Mouse (Mus musculus) heart, postnatal 4 days (tissue): ENCODE data around the gene Snd1. TPM values are rescaled to one million over a fixed set of nuclear protein-coding genes. Genes with fewer than 3 reads are reported as not detected.

Experiments
- DNase-seq: peaks from one replicate; pipeline ENCODE4 v3.0.0; 2021
- total RNA-seq, 2 experiments: library from RNA; stranded (reverse); gene quantifications; 2 replicates each; pipeline ENCODE4 v1.2.3; 2021

Snd1 gene
- total RNA-seq, 2 experiments from 2014 or later = 118 to 128 TPM

DNA sequence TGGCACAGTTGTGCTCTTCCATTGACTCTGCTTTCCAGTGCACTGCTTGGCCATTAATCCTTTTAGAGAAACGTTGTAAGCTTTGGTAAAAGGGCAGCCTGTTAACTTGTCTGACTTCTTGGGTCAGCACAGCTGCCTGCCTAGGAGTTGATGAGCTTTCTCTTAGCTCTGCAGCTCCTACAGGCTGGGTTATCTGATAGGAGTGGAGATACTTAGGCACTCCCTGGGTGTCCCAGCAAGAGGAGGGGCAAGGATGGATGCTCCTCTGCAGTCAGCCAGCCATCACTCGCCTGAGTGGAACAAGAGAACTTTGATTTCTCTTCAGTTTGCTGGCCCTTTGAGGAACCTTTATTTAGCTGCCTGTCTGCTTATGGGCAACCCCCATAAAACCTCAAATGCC lies 235.1 kb downstream of the Snd1 start:
- DNase-seq = no peak

DNA sequence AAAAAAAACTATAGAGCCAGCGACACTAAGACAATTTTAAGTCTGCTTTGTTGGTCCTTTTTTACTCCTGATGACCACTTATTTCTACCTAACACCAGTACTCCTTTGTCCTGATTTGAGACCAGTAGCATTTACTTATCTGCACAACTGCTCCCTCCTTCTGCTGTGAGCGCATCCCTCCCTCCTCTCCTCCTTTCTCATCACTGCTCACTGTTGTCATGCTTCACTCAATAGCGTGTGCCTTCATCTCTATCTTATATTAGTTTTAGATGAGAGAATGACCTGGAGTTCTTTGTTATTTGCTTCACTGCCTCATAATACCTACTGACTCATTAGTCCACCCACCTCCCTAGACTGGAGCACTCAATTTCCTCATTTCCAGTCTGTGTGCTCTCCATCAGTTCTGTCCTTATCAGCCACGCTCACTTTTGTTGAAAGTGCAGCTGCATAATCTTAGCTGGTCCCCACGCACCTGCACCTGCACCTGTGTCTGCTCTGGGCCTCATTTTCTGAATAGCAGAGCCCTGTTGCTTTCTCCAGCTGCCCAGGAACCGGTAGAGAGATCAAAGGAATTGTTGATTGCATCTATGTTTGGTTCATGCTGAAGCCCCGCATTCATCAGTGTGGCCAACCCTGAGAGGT lies 242.4 kb downstream of the Snd1 start:
- no peak for DNase-seq

DNA sequence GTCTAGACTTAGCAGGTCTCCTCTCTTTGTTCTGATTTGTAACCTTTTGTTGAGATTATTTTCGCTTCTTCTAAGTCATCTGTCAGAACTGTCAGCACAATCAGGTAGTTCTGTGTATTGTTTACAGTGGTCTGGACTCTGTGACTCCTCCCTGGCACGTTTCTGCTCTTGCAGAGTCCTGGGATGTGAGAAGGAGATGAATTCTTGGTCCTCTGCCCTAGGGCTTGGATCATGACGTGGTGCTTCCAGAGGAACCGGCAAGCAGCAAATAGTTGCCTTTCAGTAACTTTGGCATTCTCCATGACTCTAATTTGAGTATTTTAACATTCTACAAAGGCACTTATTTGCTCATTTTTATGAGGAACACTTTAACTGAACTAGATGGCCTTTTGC lies 242.9 kb downstream of the Snd1 start:
- peak; percentile 12 for DNase-seq

DNA sequence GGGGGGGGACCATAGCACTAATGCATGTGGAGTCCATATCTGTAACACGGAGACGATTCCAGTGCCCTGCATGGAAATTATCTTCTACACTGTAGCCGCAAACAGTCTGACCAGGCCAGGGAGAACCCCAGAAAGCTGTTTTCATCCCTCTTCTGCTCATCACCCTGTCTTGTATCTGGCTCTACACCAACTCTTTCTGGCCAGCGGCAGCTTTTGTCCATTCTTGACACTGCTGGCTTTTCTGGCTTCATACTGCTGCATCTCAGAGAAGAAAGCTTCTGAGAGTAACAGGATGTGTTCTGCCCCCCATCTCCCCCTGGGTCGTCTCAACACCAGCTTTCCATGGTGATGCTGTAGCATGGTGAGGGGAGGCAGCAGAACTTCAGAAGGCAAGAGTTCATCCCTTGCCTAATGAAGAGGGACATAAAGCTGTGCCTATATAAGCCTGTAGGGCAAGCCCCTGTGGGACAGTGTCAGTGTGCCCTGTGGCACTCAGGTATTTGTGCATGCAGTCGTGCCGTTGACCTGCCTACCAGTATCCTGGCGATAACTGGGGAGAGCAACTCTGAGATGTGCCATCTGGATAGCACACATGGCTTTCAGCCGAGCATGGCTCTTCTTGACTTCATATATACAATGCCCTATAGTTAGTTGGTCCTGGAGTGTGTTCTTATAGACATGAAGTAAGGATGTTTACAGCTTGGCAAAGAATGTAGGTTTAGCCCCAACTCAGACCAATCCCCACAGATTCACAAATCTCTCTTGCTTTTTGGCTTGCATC lies 245.6 kb downstream of the Snd1 start:
- DNase-seq = no peak

DNA sequence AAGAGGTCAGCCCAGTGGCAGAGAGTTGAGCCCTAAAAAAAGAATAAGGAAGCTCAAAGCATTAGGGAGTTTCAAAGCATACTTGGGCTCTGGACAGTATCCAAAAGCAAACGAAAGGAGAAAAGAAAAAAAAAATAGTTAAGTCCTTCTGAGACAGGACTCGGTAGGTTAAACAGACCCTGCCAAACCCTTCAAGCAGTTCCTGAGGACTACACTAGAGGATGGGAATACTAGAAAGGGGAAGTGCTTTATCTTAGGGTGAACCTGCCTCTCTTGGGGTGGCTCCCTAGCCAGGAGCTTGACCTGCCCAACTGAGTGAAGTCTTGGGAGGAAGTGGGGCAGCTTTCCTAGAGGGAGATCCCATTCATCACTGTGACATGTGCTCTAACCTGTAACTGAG lies 248.1 kb downstream of the Snd1 start:
- DNase-seq = no peak

DNA sequence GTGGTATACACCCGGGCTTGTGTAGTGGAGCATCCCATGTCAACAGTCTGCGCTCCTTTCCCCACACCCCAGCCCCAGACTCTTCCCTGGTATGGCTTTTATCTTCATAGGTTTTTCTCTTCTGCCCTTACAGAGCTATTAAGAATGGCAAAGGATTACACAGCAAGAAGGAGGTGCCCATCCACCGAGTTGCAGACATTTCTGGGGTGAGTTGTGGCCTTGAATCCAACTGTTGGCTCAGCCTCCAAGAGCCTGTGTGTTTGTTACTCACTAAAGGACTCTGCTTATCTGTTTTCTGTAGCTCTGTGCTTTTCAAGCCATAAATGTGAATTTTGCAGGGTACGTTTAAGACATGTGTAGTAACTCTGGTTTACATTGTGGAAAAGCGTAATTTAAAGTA lies 249.8 kb downstream of the Snd1 start:
- no peak for DNase-seq

DNA sequence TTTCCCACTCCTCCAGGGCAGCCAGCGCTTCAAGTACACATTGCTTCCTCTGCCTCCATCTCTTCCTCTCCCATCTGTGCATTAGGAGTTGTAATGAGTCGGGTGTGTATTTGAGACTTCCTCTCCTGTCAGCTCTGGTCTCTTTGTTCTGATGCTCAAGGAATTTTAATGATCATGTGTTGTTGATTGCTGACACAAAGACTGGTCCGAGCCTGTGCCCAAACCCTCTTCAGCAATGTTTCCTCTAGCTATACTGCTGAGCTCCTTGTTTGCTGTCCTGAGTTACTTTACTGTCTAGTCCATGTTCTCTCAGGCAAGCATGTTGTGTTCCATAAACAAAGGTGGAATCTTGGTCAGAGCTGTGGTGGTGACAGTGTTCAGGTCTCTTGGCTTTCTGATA lies 254.3 kb downstream of the Snd1 start:
- no peak for DNase-seq

DNA sequence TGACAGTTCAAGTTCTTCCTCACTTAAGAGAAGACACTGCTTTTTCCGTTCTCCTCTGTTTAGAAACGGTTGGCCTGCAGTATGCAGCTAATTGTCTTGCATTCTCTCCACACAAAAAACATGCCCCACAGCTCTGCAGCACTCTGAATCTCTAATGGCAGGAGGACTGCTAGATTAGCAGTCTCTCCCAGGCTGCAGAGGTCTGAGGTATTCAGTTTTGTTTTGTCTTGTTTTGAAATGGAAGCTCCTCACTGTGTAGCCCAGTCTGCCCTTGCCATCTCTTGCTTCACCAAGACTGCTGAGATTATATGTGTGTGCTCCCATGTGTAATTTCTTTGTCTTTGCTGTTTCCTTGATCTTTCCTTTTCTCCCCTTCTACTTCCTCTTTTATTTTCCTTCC lies 254.7 kb downstream of the Snd1 start:
- no peak for DNase-seq

DNA sequence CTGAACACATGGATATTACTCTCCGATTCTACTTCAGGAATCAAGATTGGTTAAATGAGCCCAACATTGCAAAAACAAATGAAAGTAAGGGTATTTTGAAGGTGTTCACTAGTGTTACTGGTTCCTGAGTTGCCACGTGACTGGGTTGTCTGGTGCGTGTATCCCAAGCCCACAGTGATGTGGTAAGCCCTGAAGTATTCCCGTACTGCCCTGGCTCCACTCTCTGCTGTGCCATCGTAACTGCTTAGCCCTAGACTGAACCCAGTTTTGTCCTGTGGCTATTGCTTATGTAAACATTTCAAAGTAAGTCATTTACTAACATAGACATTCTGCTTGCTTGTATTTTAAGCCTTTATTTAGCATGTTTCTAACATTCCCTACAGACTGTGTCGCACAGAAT lies 256.3 kb downstream of the Snd1 start:
- no peak for DNase-seq

DNA sequence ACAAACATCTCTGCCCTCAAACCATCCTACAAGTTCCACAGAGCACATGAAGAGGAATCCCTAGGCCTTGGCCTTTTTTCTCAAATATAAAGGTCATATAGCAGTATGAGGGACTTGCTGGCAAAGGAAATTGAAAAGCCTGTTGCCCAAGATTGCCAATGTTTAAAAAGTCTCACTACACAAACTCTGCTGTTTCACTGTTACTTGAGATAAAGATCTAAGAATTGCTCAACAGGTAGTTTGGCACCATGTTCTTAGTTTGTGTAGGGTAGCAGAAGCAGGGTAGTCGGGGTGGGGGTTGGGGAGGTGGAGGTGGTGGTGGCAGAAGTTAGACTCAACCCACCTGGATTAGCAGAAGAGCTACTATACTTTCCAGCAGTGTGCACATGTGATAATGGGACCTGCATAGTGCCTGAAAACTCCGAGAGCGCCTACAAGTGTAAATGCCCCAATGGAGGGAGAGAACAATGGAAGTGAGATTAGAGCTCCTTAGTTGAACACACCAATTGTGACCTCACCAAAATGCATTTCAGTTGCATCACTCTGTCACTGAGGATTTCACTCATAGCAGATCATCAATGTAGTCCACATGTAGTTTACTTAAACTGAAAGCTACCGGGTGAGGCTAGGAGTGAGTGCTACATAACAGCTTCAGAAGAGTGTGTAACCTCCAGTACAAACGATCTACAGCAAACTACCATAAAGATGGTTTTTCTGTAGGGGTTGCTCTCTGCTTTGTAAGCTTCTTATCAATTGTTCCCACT lies 259.1 kb downstream of the Snd1 start:
- no peak for DNase-seq

DNA sequence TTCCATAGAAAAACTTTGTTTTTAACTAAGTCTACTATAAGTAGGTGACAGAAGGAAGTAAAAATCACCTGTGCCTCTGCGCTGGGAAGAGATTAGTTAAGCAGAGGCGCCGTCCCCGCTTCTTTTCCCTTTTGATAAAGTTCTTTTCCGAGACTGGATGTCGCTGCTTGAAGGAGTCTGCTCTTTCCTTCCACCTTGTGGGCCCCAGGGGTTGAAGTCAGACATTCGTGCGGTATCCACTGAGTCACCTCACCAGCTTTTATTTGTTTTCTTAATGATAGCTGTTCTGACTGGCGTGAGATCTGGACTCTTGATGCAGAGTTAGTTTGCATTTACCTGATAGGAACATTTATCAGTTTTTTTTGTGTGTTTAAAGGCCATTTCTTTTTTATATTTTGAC lies 260.2 kb downstream of the Snd1 start:
- DNase-seq = no peak

DNA sequence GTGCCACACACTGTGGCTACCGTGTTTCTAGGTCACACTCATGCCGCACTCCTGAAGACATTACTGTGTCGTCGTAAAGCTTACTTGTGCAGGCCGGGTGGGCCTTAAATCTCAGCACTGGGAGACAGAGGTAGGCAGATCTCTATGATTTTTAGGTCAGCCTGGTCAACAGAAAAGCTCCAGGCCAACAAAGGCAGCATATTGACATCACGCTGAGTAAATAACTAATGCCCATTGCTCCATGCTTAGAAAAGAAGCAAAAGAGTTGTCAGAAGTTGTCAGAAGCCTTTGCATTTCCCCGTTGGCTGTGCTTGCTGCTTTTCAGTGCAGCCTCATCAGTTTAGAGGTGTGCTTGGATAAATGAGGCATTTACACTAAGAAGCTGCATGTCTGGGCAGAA lies 261.7 kb downstream of the Snd1 start:
- DNase-seq = no peak

DNA sequence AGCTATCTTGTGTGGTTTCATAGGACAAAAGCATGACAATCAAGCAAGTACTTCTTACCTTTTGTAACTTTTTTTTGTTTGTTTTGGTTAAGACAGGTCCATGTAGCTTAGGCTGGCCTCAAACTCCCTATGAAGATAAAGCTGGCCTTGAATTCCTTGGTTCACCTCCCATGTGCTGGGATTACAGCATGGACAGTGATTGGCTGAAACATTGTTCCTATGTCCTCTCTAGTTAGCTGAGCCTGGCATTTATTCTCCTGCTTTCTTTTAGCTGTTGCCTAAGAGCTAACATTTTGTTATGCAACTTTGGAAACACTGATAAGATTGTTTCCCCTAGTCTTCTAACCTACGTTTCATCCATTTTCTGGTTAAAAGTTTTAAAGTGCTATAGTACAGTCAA lies 262.7 kb downstream of the Snd1 start:
- no peak for DNase-seq

DNA sequence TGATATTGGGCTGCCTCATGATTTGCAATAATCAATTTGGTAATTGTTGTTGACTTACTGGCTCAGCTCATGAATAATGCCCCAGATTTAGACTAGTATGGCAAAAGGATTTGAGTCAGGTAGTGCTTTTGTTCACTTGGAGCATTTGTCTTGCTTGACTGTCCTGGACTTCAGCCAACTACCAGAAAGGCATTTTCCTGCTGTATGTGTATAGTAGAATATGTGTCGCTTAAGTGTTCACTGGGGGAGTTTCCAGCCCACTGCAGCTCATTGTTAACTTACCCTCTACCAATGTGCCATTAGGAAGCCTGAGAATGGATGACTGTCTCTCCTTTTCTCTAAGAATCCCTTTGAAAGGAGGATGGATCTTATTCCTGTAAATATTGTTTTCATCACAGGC lies 268.6 kb downstream of the Snd1 start:
- DNase-seq = no peak

DNA sequence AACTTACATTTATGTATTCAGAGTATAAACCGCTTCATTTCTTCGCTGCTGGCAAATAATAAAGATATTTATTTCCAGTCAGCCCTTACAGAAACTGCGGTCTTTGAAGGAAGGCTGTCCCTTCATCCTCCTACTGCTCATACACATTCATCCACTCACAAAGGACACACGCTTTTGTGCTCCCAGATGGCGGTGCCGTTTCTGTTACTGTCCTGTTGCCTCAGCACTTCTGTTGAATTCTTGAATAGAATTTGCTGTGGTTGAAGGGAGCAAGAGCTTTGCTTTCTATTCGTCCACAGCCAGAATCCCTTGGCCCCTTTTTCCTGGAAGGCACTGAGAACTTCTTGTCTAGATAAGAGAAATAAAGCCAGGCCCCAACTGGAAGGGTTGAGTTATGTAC lies 270.9 kb downstream of the Snd1 start:
- no peak for DNase-seq

DNA sequence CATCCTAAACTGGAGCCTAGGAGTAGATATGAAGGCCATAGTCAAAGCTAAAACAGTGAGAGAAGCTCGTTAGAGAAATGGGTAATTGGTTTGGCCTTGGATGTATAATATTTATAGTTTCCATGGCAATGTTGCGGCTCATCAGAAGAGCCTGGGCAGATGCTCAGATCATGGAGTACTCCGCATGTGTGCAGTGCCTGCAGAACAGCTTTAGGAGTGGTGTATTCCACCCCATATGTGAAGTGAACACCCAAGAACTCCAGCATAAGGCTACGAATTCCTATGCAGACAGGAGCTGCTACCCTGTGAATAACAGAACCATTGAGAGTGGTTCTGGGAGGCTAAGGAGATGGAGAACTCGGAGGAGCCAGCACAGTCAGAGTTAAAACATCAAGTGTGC lies 272.1 kb downstream of the Snd1 start:
- no peak for DNase-seq

DNA sequence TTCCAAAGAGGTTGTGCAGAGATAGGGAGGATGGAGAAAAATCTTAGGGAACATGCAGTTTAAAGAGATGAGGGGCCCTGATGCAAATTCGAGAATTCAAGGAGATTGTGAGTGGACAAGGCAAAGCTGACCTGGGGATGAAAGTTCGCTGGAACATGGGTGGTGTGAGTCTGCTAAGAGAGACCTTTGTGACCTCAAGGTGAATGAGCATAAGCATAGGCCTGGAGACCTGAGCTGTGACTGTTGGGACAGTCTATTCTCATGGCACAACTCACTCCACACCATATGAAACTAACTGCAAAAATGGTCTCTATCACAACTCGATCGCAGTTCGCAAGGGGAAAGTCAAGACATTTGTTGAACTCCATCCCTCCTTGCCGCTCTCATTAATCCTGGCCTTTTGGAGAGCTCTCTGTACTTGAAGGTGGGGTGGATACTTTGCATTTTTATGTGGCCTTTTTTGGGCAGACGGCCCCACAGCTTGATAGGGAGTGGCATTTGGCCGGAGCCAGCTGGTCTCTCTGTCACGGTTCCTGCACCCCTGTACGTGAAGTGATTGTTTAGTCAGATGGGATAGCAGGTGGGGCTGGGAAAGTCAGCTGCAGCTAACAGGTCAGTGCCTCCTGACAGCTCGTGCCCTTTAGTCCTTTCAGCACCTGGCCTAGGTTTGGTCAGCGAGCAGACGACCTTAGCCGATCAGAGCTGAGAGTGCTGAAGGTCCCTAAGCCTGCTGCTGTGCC lies 273.2 kb downstream of the Snd1 start:
- no peak for DNase-seq

DNA sequence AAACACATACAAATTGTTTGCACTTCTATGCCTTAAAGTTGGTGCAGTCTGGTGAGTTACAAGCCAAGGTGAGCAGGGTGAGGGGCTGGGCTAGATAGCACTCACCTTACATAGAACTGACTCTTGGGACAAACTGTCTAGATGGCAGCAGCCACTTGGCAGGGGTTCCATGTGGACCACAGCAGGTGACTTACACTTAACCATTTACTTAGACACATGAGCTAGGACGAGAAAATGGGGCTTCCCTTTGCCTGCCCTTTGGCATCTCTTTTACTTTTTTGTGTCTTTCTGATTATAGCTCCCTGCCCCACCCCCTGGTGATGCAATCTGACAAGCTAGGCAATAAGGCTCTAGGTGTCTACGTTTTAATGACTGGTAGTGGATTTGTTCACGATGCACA lies 274.3 kb downstream of the Snd1 start:
- no peak for DNase-seq

DNA sequence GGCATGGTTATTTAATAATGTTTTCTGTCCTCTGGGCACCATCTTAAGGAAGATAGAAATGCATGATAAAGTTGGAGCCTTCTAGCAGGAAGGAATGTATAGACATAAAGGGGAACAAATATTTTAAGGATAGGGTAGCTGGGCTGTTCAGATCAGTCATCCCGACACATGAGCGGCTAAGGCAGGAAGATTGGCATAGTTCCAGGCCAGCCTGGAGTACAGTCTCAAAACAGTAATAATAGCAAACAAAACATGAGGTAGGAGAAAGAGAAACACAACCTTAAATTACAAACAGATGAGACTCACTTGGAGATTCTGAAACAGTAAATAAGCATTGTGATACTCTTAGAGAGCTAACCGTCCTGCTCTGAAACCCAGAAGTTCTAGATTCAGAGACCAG lies 276.2 kb downstream of the Snd1 start:
- DNase-seq = no peak

DNA sequence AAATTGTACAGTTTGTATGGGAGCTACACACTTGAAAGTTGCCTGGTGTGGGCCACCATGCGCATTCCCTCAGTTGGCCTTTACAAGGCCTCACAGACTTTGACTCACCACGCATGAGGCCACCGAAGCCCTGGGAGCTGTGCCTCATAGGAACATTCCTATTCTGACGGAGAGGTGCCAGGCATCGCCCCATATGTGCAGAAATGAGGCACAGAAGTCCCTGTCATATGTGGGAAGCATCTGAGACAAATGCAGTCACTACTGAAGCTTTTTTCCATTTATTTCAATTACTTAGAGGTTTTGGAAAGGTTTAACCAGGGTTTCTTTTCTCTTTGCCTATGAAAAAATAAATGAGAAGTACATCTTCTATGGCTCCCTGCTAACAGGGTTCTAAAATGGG lies 278.3 kb downstream of the Snd1 start:
- DNase-seq = no peak

DNA sequence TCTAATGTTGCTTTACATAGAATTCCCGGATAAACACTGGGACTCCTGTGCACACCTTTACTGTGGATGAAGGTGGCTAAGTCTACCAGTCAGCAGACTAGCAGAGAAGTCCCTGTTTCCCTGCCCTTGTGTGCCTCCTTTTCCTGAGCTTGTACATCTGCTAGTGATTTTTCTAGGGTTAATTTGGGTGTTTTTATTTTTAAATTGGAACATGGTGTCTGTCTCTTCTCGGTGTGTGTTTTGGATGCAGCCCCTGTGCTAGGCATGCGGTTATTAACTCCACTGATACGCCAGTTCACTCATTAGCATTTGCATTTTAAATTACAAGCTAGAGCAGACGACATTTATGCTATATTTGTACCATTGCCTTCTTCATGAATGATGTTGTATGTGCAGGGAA lies 278.7 kb downstream of the Snd1 start:
- no peak for DNase-seq

DNA sequence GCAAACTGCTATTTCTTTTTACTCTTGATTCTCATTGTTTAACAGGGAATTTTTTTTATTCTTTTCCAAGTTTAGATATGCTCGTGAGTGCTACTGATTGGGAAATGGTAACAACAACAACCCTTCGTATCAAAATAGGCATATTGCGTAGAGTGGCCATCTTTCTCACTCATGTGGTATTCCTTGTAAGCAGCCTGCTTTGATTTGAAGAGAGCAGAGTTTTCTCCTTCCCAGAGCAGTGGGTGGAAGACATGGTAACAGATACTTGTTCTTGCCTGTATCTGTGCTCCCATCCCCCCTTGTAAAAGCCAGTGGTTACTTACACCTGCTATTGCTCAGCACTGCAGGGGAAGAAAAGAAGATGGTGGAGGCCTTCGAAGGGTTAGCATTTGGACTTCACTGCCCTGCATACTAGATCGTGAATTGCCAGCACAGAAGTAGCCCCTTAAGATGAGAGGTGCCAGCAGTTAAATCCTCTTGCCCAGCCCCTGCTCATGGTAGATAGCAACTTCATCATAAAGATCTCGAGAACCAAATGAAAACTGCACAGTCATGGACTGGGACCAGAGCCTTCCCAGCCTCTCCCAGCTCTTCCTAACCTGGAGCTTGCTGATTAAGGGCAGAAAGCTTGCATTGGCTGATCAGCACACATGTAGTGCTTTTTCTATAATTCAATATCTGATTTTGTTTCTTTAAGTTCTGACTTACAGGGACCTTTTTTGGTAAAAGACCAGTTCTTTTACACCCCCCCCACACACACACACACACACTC lies 279.4 kb downstream of the Snd1 start:
- no peak for DNase-seq
